In the genomic region with DNA sequence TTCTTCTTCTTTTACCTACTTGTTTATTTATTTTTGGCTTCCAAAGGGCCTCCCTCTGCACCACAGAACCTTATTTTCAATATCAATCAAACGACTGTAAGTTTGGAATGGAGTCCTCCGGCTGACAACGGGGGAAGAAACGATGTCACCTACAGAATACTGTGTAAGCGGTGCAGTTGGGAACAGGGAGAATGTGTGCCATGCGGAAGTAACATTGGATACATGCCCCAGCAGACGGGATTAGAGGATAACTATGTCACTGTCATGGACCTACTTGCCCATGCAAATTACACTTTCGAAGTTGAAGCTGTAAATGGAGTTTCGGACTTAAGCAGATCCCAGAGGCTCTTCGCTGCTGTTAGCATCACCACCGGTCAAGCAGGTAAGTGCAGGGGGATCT, we compare ENCODE assay signal across 19 mouse cellular contexts. TPM values are rescaled to one million over a fixed set of nuclear protein-coding genes. Genes with fewer than 3 reads are reported as not detected.
DNase-seq lines count a peak whose midpoint lies in the region; ATAC-seq lines count a peak whose summit lies in the region.
"Had no signal": no experiment of that assay in that cellular context is flagged by ENCODE, and none has a peak within 500 bp of the region (broad histone marks: within the 10 kb centered on the region; RNA-seq: fewer than 3 reads in every experiment).

No protein-coding gene starts in this region.

- ATAC-seq in frontal cortex, adult (ENCODE audit: low TSS enrichment), result peak; percentile 77
- ATAC-seq: activated CD4-positive, CD25-positive, alpha-beta regulatory T cell, adult 4 months; CD4-positive, CD25-positive, alpha-beta regulatory T cell, adult 4 months; Patski had no signal

- no peak for DNase-seq in frontal cortex, postnatal 14 days (ENCODE audit: low spot score in 2 of 2)
- DNase-seq in heart, adult 11 months, result peak; percentile 57
- DNase-seq in heart, adult 8-10 months (ENCODE audit: low spot score), result no peak
- DNase-seq: adrenal gland, adult 2 months; adrenal gland, adult 8-10 months; adrenal gland, postnatal 10 days; adrenal gland, postnatal 14 days; adrenal gland, postnatal 25 days; adrenal gland, postnatal 36 days; B cell, adult 2 months; cerebellum, adult 11 months; cerebellum, adult 11-12 months; cerebellum, adult 18-20 months had no signal

RNA-seq across cellular contexts. Expression of gene Epha7, which starts 58.7 kb away (rescaled TPM):
- 1 to 10 TPM; 6.0 to 8.7 (median 6.3) TPM for total RNA-seq in heart, adult 8-10 months (2022)
- total RNA-seq: CH12.LX, MEL had no signal
